Mouse (Mus musculus): ENCODE results near the gene Pabpn1.
"Not testable (repeated sequence)": the region's sequence is repeated elsewhere in the genome, so short reads cannot be mapped to it uniquely, and the experiment has no call there.

The Pabpn1 gene

GRCm38 (mm10) chr14:54938431-54939219 lies 46.3 kb downstream of the Pabpn1 start:
- Histone ChIP-seq H3K27me3 (ENCODE audit: control insufficient read depth, insufficient read depth, low read length, poor library complexity, severe bottlenecking) (no peaks in the 10 kb centered on the region), H3K36me3 (ENCODE audit: control insufficient read depth, insufficient read depth, low read length, poor library complexity, severe bottlenecking) (no peaks in the 10 kb centered on the region)
- no peak for DNase-seq (ENCODE audit: low read depth, low spot score)

DNA sequence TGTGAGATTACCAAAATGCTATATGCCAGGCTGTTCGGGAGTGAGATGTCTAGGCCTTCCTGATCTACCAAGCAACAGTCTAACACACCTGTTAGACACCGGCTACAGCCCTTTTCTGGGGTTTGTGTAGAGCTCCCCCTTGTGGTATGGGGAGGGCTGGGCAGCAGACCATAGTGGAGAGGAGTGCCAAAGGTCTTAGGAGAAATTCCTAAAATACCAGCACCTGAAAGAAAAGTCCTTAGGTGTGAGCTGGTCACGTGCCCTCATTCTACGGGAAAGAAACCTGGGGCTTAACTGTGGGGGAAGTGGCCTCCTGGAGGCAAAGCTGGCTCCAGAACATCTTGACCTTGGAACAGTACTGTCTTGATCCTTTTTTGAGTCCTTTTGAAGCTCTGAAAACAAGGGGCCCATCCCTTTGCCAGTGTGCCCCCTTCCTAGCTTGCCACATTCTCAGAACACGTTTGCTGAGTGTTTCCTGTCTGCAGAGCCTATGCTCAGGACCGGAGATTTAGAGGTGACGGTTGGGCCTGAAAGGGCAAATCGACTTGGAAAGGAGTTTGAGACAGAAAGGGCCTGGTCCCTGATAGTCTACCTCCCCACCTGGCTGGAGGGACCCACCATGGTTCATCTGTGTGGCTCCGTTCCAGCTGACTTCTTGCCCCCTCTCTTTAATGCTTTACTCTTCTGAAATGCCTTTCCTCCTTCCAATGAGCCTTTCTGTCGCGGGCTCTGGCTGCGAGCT lies 47.3 kb downstream of the Pabpn1 start:
- H3K27me3 ChIP-seq (ENCODE audit: control insufficient read depth, insufficient read depth, low read length, poor library complexity, severe bottlenecking), result no peaks in the 10 kb centered on the region
- peak; percentile 74 for DNase-seq (ENCODE audit: low read depth, low spot score)
- H3K36me3 ChIP-seq (ENCODE audit: control insufficient read depth, insufficient read depth, low read length, poor library complexity, severe bottlenecking), result no peaks in the 10 kb centered on the region

- no peak for DNase-seq (ENCODE audit: low read depth, low spot score)
- no peaks in the 10 kb centered on the region for H3K27me3 ChIP-seq (ENCODE audit: control insufficient read depth, insufficient read depth, low read length, poor library complexity, severe bottlenecking)
Measured at GRCm38 (mm10) chr14:54940176-54940530, 47.9 kb downstream of the Pabpn1 start.

DNA sequence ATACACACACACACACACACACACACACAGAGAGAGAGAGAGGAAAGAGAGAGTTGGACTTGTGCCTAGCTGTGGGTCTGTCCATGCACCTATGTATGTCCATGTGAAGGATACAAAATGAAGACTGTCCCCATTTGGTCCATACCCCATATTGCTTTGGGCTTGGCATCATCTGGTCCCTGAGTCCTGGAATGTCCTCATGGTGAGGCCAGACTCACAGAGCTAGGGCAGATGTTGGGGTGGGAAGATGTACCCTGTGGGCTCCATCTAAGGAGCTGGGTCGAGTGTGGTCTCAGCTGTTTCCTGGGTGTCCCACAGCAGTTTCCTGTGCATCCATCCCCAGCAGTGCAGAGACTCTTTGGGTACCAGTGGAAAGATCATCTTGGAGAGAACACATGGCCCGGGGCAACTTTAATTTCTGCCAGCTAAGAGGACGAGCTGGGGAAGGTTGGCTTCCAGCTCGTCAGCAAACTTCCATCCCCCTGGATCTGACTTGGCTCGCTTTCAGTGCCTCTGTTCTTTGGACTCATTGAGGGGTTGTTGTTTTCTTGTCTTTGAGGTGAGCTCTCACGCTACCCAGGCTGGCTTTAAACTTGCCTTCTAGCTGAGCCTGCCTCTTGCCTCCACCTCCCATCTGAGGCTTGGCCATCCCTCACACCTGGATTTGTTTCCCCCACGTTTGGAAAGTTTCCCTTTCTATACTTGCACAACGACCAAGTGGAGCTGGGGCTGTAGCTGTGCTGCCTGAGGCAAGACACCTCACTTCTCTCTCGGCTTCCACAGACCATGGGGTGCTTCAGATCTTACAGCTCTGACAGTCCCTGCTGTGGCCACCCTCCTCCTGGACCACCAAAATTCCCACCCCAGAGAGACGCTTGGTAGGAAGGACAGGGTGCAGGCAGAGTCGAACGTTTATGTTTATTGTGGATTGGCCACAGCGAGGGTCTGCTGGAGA lies 49.0 kb downstream of the Pabpn1 start:
- no peak for DNase-seq (ENCODE audit: low read depth, low spot score)
- H3K27me3 ChIP-seq (ENCODE audit: control insufficient read depth, insufficient read depth, low read length, poor library complexity, severe bottlenecking), result no peaks in the 10 kb centered on the region
- H3K36me3 ChIP-seq (ENCODE audit: control insufficient read depth, insufficient read depth, low read length, poor library complexity, severe bottlenecking), result no peaks in the 10 kb centered on the region

More at GRCm38 (mm10) chr14:54940176-54940530, 47.9 kb downstream of the Pabpn1 start:
- H3K36me3 ChIP-seq (ENCODE audit: control insufficient read depth, insufficient read depth, low read length, poor library complexity, severe bottlenecking), result no peaks in the 10 kb centered on the region

- no peak for DNase-seq (ENCODE audit: low read depth, low spot score)
- H3K27me3 ChIP-seq (ENCODE audit: control insufficient read depth, insufficient read depth, low read length, poor library complexity, severe bottlenecking), result no peaks in the 10 kb centered on the region
Measured at GRCm38 (mm10) chr14:54942479-54942878, 50.2 kb downstream of the Pabpn1 start.

GRCm38 (mm10) chr14:54943971-54944370 lies 51.7 kb downstream of the Pabpn1 start:
- Histone ChIP-seq H3K27me3 (ENCODE audit: control insufficient read depth, insufficient read depth, low read length, poor library complexity, severe bottlenecking) (no peaks in the 10 kb centered on the region), H3K36me3 (ENCODE audit: control insufficient read depth, insufficient read depth, low read length, poor library complexity, severe bottlenecking) (no peaks in the 10 kb centered on the region)
- no peak for DNase-seq (ENCODE audit: low read depth, low spot score)

More at GRCm38 (mm10) chr14:54942479-54942878, 50.2 kb downstream of the Pabpn1 start:
- H3K36me3 ChIP-seq (ENCODE audit: control insufficient read depth, insufficient read depth, low read length, poor library complexity, severe bottlenecking), result no peaks in the 10 kb centered on the region

DNA sequence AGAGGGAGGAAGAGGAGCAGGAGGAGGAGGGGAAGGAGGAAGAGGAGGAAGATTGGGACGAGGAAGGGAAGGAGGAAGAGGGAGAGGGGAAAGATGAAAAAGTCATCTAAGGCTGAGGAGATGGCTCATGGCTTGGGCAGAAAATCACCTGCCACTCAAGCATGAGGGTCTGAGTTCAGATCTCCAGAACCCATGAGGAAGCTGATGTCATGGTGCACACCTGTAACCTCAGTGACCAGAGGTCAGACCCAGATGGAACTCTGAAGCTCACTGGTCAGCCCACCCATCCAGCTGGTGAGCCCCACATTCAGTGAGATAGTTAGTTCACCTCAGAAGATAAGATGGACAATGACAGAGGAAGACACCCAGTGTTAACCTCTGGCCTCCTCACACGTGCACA lies 52.6 kb downstream of the Pabpn1 start:
- Histone ChIP-seq H3K27me3 (ENCODE audit: control insufficient read depth, insufficient read depth, low read length, poor library complexity, severe bottlenecking) (no peaks in the 10 kb centered on the region), H3K36me3 (ENCODE audit: control insufficient read depth, insufficient read depth, low read length, poor library complexity, severe bottlenecking) (no peaks in the 10 kb centered on the region)
- DNase-seq (ENCODE audit: low read depth, low spot score), result no peak

DNA sequence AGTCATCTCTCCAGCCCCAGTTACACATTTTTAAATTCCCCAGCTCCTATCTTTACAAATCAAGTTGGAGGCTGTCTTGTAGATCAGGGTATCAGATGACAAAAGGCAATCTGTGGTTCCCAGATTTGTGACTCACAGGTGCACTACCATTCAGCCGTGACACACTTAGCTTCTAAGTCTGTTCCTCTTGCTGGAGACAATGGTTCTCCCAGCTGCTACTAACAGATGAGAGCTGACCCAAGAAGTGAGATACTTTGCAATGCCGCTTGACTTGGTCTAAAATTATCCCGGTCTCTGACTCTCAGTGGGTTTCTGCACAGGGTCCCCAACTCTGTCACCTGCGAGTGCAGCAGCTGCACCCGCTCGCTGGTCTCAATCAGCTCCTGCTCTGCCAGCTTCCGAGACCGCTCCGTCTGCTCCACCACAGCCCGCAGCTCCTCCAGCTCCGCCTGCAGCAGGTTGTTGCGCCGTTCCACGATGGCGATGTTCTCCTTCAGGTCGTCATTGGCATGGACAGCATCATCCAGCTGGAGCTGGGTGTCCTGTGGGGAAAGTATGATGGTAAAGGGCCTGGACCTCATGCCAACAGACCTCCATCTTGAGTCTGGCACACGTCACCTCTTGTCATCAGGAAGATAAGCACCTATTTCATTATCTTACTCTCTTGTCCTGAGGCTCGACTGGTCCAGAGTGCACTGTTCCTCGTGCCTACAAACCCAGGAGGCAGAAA lies 53.8 kb downstream of the Pabpn1 start:
- DNase-seq (ENCODE audit: low read depth, low spot score), result no peak
- H3K36me3 ChIP-seq (ENCODE audit: control insufficient read depth, insufficient read depth, low read length, poor library complexity, severe bottlenecking), result no peaks in the 10 kb centered on the region
- H3K27me3 ChIP-seq (ENCODE audit: control insufficient read depth, insufficient read depth, low read length, poor library complexity, severe bottlenecking), result no peaks in the 10 kb centered on the region

GRCm38 (mm10) chr14:54947008-54947407 lies 54.7 kb downstream of the Pabpn1 start:
- H3K36me3 ChIP-seq (ENCODE audit: control insufficient read depth, insufficient read depth, low read length, poor library complexity, severe bottlenecking); DNase-seq (ENCODE audit: low read depth, low spot score); H3K27me3 ChIP-seq (ENCODE audit: control insufficient read depth, insufficient read depth, low read length, poor library complexity, severe bottlenecking): not testable (repeated sequence)

All from splenic B cell, adult 2 months (primary cell).